Mouse (Mus musculus) common myeloid progenitor, adult 5-6 weeks (primary cell): ENCODE data around the gene Gm13030. TPM values are rescaled to one million over a fixed set of nuclear protein-coding genes. Genes with fewer than 3 reads are reported as not detected.

Source experiments
- total RNA-seq: library from RNA; stranded (forward); fragments of 200-1000, 187-1606 nt; gene quantifications from 2 replicates; pipeline ENCODE4 v1.2.3, GENCODE M21; 2017

Gene Gm13030
- total RNA-seq, 1 experiment from 2014 or later, result not detected

Other genes starting within 250 kb of the Gm13030 start
- gene Vwa5b1, start 238.1 kb downstream of the Gm13030 start, total RNA-seq, result not detected in 2 replicates
- not detected in 2 replicates for gene Pla2g2c, start 149.2 kb downstream of the Gm13030 start, total RNA-seq
- not detected in 2 replicates for gene Ubxn10, start 136.8 kb downstream of the Gm13030 start, total RNA-seq
- gene Pla2g2f, start 116.3 kb downstream of the Gm13030 start, total RNA-seq, result not detected in 2 replicates
- gene Pla2g2d, start 98.2 kb downstream of the Gm13030 start, total RNA-seq, result not detected in 2 replicates
- gene Pla2g5, start 10.5 kb downstream of the Gm13030 start, total RNA-seq, result not detected in 2 replicates
- not detected in 2 replicates for gene Pla2g2e, start 4.0 kb upstream of the Gm13030 start, total RNA-seq
- gene Otud3, start 40.0 kb upstream of the Gm13030 start, total RNA-seq, result 1.4 and 5.6 TPM in 2 replicates
- gene Rnf186, start 93.1 kb upstream of the Gm13030 start, total RNA-seq, result not detected in 2 replicates
- gene Tmco4, start 98.9 kb upstream of the Gm13030 start, total RNA-seq, result 16.4 and 28.0 TPM in 2 replicates
- gene Htr6, start 201.6 kb upstream of the Gm13030 start, total RNA-seq, result not detected in 2 replicates
- 1.2 TPM in 1 of 2 replicates, not detected in the other for gene Nbl1, start 219.0 kb upstream of the Gm13030 start, total RNA-seq